Mouse (Mus musculus) olfactory bulb, adult 2 months (tissue): Measurements from ENCODE around the gene Irak1.
A peak's percentile ranks its signal among the peaks of the same experiment; 100 is the strongest.

ENCODE experiments used
- CTCF ChIP-seq: fragments of 200-500 bp; IDR thresholded peaks from 2 replicates; pipeline ENCODE4 v1.5.1; 2012; ENCODE audit warnings: low read depth, mild to moderate bottlenecking, low read length, moderate library complexity; ENCODE audit not compliant: insufficient read depth
- POLR2A ChIP-seq: fragments of 200-500 bp; IDR thresholded peaks from 2 replicates; pipeline ENCODE4 v1.6.1; 2012; ENCODE audit warnings: mild to moderate bottlenecking, low read depth, low read length, moderate library complexity; ENCODE audit not compliant: insufficient read depth

GRCm38 (mm10) chrX:73966248-73967176, 57.2 kb downstream of the Irak1 start, which contains the start of gene Hcfc1:
- TF ChIP-seq CTCF: no peak
- peak; percentile 44; the same call in 1 of the 2 replicates for TF ChIP-seq POLR2A
